Mouse (Mus musculus) liver, adult 2 months (tissue): Measurements from ENCODE around the gene Lsm2. TPM values are rescaled to one million over a fixed set of nuclear protein-coding genes. Genes with fewer than 3 reads are reported as not detected.

Experiments used
- DNase-seq: peaks from one replicate; pipeline ENCODE4 v3.0.0-alpha.2; 2011; ENCODE audit warnings: low read depth, low spot score; ENCODE audit errors: extremely low read depth
- H3K27ac ChIP-seq: fragments of 200-500 bp; replicated peaks from 2 replicates; pipeline ENCODE4 v1.5.1; 2012; ENCODE audit warnings: low read depth, mild to moderate bottlenecking, control low read depth, inconsistent platforms, low read length; ENCODE audit not compliant: insufficient read depth
- H3K27me3 ChIP-seq: fragments of 200-500 bp; 2 replicates; pipeline ENCODE4 v1.6.1; 2012; ENCODE audit warnings: mild to moderate bottlenecking, moderate library complexity, low read length, inconsistent platforms; ENCODE audit not compliant: control insufficient read depth, insufficient read depth
- H3K36me3 ChIP-seq: fragments of 200-500 bp; 2 replicates; pipeline ENCODE4 v1.6.1; 2012; ENCODE audit warnings: low read length, inconsistent platforms; ENCODE audit not compliant: control insufficient read depth, insufficient read depth
- H3K4me1 ChIP-seq: fragments of 200-500 bp; 2 replicates; pipeline ENCODE4 v1.6.1; 2011; ENCODE audit warnings: low read length; ENCODE audit not compliant: control insufficient read depth, insufficient read depth
- H3K4me3 ChIP-seq: fragments of 200-500 bp; 2 replicates; pipeline ENCODE4 v1.5.1; 2011; ENCODE audit warnings: low read depth, mild to moderate bottlenecking, control low read depth, low read length, moderate library complexity; ENCODE audit not compliant: insufficient read depth
- H3K79me2 ChIP-seq: fragments of 200-500 bp; 2 replicates; pipeline ENCODE4 v1.6.1; 2012; ENCODE audit warnings: inconsistent platforms, mild to moderate bottlenecking, low read length, moderate library complexity; ENCODE audit not compliant: control insufficient read depth, insufficient read depth
- H3K9ac ChIP-seq: fragments of 200-500 bp; 2 replicates; pipeline ENCODE4 v1.6.1; 2012; ENCODE audit warnings: low read depth, mild to moderate bottlenecking, control low read depth, inconsistent platforms, low read length
- CTCF ChIP-seq: fragments of 200-500 bp; IDR thresholded peaks from 2 replicates; pipeline ENCODE4 v1.5.1; 2011; ENCODE audit warnings: low read depth, low read length, control low read depth
- POLR2A ChIP-seq: fragments of 200-500 bp; IDR thresholded peaks from 2 replicates; pipeline ENCODE4 v1.6.1; 2011; ENCODE audit warnings: low read length, control low read depth; ENCODE audit not compliant: insufficient read depth; ENCODE audit errors: extremely low read depth
- WGBS: fragments of 180-500 bp; shearing (Covaris S2); methylation state at CpG from one replicate; pipeline ENCODE4 v1.1.7; 2018; 5-methylcytosine and 5-hydroxymethylcytosine counted together
- polyA plus RNA-seq: library from polyadenylated mRNA; depleted of rRNA; stranded (reverse); fragments of >200 nt; gene quantifications from 2 replicates; pipeline ENCODE4 v1.2.3, GENCODE M21; 2012
- total RNA-seq: library from RNA; depleted of rRNA; stranded (reverse); fragments of >200 nt; gene quantifications from 2 replicates; pipeline ENCODE4 v1.2.3, GENCODE M21; 2014

The Lsm2 gene
- total and polyA plus RNA-seq, 2 experiments: 7.9 to 63.0 TPM

GRCm38 (mm10) chr17:35016376-35016775, 34.7 kb downstream of the Lsm2 start, which contains the start of gene Vwa7:
Vwa7 (plus strand) TSS chr17:35016579.
- no peak within 1 kb of the TSS for H3K27ac ChIP-seq
- H3K4me1 ChIP-seq: no peaks in the 10 kb centered on the region
- DNase-seq: no peak
- WGBS: 66% methylated on average over 12 of the region's 12 CpGs
- no peak within 1 kb of the TSS for H3K4me3 ChIP-seq
- no peak within 1 kb of the TSS for H3K9ac ChIP-seq
- TF ChIP-seq CTCF: no peak
- no peak for TF ChIP-seq POLR2A
- no peaks in the 10 kb centered on the region for H3K79me2 ChIP-seq
- H3K36me3 ChIP-seq: no peaks in the 10 kb centered on the region; the same call in 1 of the 2 replicates
- H3K27me3 ChIP-seq: no peaks in the 10 kb centered on the region

DNA sequence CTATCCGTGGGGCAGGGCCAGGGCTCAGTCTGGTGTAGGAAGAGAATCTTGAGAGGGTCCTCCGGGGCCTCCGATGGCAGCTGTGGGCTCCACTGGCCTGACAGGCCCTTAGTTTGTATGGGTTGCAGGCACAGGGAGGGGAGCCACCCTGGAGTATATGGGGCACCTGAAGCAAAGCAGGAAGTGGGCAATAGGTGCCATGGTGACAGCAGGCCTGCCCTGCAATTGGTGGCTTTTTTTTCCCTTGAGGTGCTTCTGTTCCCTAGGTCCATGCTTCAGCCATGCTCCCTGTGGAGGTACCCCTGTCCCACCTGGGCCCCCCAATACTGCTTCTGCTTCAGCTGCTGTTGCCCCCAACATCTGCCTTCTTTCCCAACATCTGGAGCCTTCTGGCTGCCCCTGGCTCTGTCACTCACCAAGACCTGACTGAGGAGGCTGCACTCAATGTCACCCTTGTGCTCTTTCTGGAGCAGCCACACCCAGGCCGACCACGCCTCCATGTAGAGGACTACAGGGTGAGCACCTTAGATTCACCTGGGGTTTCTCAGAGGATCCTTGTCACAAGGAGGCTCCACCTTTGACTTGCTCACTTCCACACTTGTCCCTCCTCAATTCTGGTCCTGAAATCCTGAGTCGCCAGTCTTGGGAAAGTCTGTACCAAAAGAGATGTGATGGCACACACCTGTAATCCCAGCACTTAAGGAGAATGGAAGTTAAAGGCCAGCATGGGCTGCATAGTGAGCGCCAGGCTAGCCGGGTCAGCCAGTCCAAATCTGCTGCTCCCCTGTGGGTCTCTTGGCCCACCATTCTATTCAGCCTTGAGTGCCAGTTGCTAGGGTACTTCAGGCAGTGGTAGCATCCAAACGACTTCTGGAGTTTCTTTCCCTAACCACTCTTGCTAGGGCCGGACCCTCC, 35.4 kb downstream of the Lsm2 start:
- WGBS: 86% methylated on average over 10 of the region's 10 CpGs
- no peak overlapping the region for H3K27ac ChIP-seq

DNA sequence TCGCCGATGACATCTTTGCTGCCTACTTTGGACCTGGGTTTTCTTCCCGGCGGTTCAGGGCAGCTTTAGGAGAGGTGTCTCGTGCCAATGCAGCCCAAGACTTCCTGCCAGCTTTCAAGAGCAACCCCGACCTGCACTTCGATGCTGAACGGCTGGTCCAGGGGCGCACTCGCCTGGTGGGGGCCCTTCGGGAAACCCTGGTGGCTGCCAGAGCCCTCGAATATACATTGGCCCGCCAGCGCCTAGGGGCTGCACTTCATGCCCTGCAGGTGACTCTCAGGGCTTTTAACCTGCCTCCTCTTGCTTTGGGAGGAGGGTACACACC, 36.0 kb downstream of the Lsm2 start:
- no peaks in the 10 kb centered on the region; the same call in 1 of the 2 replicates for H3K36me3 ChIP-seq
- no peaks in the 10 kb centered on the region for H3K27me3 ChIP-seq
- H3K4me1 ChIP-seq: no peaks in the 10 kb centered on the region
- H3K27ac ChIP-seq: no peak overlapping the region
- TF ChIP-seq CTCF (no peak), POLR2A (no peak)
- no peak overlapping the region for H3K4me3 ChIP-seq
- H3K9ac ChIP-seq: no peak overlapping the region
- no peak for DNase-seq
- H3K79me2 ChIP-seq: no peaks in the 10 kb centered on the region
- WGBS: 69% methylated on average over 14 of the region's 14 CpGs

More for the DNA sequence above, 35.4 kb downstream of the Lsm2 start:
- no peak overlapping the region for H3K9ac ChIP-seq
- DNase-seq: no peak
- no peak overlapping the region for H3K4me3 ChIP-seq
- TF ChIP-seq POLR2A (no peak), CTCF (no peak)
- no peaks in the 10 kb centered on the region; the same call in 1 of the 2 replicates for H3K36me3 ChIP-seq
- no peaks in the 10 kb centered on the region for H3K27me3 ChIP-seq
- no peaks in the 10 kb centered on the region for H3K79me2 ChIP-seq
- H3K4me1 ChIP-seq: no peaks in the 10 kb centered on the region

DNA sequence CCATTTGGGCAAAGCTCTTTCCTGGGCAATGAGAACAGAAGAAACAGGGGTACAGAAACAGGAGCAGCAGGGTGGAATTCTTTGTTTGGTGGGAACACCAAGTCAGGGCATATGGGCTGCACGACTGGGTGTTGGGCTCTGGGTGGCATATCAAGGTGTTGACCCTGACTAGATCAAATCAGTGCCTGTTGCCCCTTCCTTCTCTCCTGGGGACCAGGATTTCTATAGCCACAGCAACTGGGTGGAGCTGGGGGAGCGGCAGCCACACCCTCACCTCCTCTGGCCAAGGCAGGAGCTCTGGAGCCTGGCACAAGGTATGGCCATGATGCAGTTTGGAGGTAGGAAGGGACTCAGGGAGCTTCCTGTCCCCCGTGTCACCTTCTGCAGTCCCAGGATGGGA, 36.5 kb downstream of the Lsm2 start:
- Histone ChIP-seq H3K4me1 (no peaks in the 10 kb centered on the region), H3K9ac (no peak overlapping the region), H3K27me3 (no peaks in the 10 kb centered on the region), H3K79me2 (no peaks in the 10 kb centered on the region), H3K27ac (no peak overlapping the region), H3K36me3 (no peaks in the 10 kb centered on the region; the same call in 1 of the 2 replicates), H3K4me3 (no peak overlapping the region)
- TF ChIP-seq CTCF: no peak
- no peak for TF ChIP-seq POLR2A
- no peak for DNase-seq
- WGBS: 81% methylated on average over 3 of the region's 3 CpGs

GRCm38 (mm10) chr17:35019894-35020293, 38.2 kb downstream of the Lsm2 start:
- H3K27ac ChIP-seq: no peak overlapping the region
- TF ChIP-seq POLR2A (no peak), CTCF (no peak)
- H3K36me3 ChIP-seq: no peaks in the 10 kb centered on the region
- no peaks in the 10 kb centered on the region for H3K4me1 ChIP-seq
- WGBS: 91% methylated on average over 11 of the region's 11 CpGs
- no peaks in the 10 kb centered on the region for H3K27me3 ChIP-seq
- no peak overlapping the region for H3K9ac ChIP-seq
- H3K4me3 ChIP-seq: no peak overlapping the region
- H3K79me2 ChIP-seq: no peaks in the 10 kb centered on the region
- no peak for DNase-seq

GRCm38 (mm10) chr17:35020551-35020950, 38.9 kb downstream of the Lsm2 start:
- no peak for DNase-seq
- no peak overlapping the region for H3K9ac ChIP-seq
- no peaks in the 10 kb centered on the region for H3K27me3 ChIP-seq
- no peaks in the 10 kb centered on the region for H3K36me3 ChIP-seq
- WGBS: 89% methylated on average over 8 of the region's 8 CpGs
- no peaks in the 10 kb centered on the region for H3K79me2 ChIP-seq
- no peak overlapping the region for H3K4me3 ChIP-seq
- TF ChIP-seq POLR2A (no peak), CTCF (no peak)
- no peaks in the 10 kb centered on the region for H3K4me1 ChIP-seq
- H3K27ac ChIP-seq: no peak overlapping the region
